7 mouse cellular contexts compared by ENCODE assay signal in the genomic region with DNA sequence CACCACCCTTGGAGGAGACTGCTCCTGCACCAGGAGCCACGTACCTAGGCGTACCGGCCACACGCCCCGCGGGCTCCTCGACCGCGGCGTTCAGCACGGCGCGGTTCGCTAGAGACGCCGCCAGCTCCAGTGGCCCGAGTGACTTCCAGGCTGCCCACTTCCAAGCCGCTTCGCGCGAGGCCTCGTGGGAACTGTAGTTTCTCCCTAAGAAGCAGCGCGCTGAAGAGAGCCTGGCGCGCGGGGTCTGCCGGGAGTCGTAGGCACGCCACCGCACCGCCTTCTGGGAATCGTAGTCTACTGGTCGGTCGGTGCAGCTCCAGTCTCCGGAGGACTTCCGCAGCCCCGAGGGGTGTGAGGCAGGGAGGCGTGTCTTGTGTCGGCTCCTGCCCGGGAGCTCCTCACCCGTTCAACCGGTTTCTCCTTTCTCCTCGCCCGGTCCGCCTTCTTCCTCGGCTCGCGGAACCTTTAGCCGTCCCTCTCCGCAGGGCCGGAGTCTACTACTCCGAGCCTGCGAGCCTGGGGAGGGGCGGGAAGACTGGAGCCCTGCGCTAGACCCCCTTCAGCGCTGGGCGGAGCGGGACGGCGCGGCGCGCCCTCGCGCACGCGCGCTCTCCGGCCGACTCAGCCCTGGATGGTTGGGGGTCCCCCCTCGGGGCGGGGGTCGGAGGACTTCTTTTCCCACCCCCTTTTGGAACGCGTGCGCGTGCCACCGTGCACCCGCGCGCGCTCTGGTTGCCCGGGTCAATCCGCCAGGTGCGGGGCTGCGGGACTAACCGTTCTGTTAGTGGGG. TPM values are rescaled to one million over a fixed set of nuclear protein-coding genes. Genes with fewer than 3 reads are reported as not detected.
A peak's percentile ranks its signal among the peaks of the same experiment; 100 is the strongest.
DNase-seq lines count a peak whose midpoint lies in the region; ATAC-seq lines count a peak whose summit lies in the region.

A gene (minus strand): TSS at position 221 of the 790 bp plus-strand sequence.

- ATAC-seq in intestine, embryonic 15.5 days: peak; percentile 97

- H3K9ac ChIP-seq in intestine, embryonic 15.5 days: peak within 1 kb of the TSS; percentile 83

- peaks cover 39% of the 10 kb centered on the region for H3K4me1 ChIP-seq in intestine, embryonic 15.5 days (replicated peaks)
- peaks cover 32% of the 10 kb centered on the region for H3K4me1 ChIP-seq in midbrain, embryonic 10.5 days

- intact Hi-C loops in gastrocnemius, postnatal 36 days (cut with DNase I): loop anchor here (5.0 to 10.0 kb wide), 2 partner anchors 61 to 676 kb away; a partner anchor contains a TSS
- intact Hi-C loops in left cerebral cortex, postnatal 25 days (cut with DNase I): loop anchor here (2.0 to 5.0 kb wide), 2 partner anchors 66 to 214 kb away; no protein-coding TSS in a partner anchor

- peak within 1 kb of the TSS; percentile 93 for H3K4me2 ChIP-seq in intestine, embryonic 15.5 days (replicated peaks)

- under 1% methylated on average over 88 of the region's 88 CpGs for WGBS in intestine, embryonic 15.5 days
- under 1% methylated on average over 88 of the region's 88 CpGs for WGBS in midbrain, embryonic 10.5 days

- H3K9me3 ChIP-seq in intestine, embryonic 15.5 days: no peaks in the 10 kb centered on the region
- H3K9me3 ChIP-seq in midbrain, embryonic 10.5 days (replicated peaks): no peaks in the 10 kb centered on the region

- no peaks in the 10 kb centered on the region for H3K36me3 ChIP-seq in intestine, embryonic 15.5 days
- H3K36me3 ChIP-seq in midbrain, embryonic 10.5 days: no peaks in the 10 kb centered on the region

- H3K27ac ChIP-seq in intestine, embryonic 15.5 days: peak within 1 kb of the TSS; percentile 94
- H3K27ac ChIP-seq in midbrain, embryonic 10.5 days (replicated peaks): peak within 1 kb of the TSS; percentile 89

- DNase-seq in adrenal gland, adult 2 months: peak; percentile 98
- peak; percentile 93 for DNase-seq in embryo, embryonic 11.5 days (ENCODE audit: low read depth, low spot score)
- DNase-seq in gastrocnemius, postnatal 36 days: peak; percentile 93 to 96
- DNase-seq in left cerebral cortex, postnatal 25 days (ENCODE audit: low spot score in 2 of 2): peak; percentile 98 to 99
- peak; percentile 95 for DNase-seq in midbrain, embryonic 10.5 days (ENCODE audit: low spot score)
- peak; percentile 94 for DNase-seq in right cerebral cortex, postnatal 4 days

- peak within 1 kb of the TSS; percentile 87 for H3K4me3 ChIP-seq in intestine, embryonic 15.5 days (replicated peaks)
- peak within 1 kb of the TSS; percentile 83 for H3K4me3 ChIP-seq in midbrain, embryonic 10.5 days

- H3K27me3 ChIP-seq in intestine, embryonic 15.5 days (replicated peaks): no peaks in the 10 kb centered on the region
- H3K27me3 ChIP-seq in midbrain, embryonic 10.5 days (ENCODE audit: low read depth, poor library complexity, severe bottlenecking): peaks cover 24% of the 10 kb centered on the region

RNA-seq across cellular contexts. Expression of the gene that starts here (rescaled TPM):
- total RNA-seq in adrenal gland, adult 2 months (2021): 10 to 100 TPM; 27.1 to 57.8 TPM
- 69.8 and 77.7 TPM in 2 replicates for polyA plus RNA-seq in adrenal gland, adult 2 months (2012; rRNA removed)
- total RNA-seq in gastrocnemius, postnatal 36 days (2021): 1 to 10 TPM; 6.3 to 6.5 TPM
- 26.6 and 27.9 TPM in 2 replicates for polyA plus RNA-seq in intestine, embryonic 15.5 days (2015; fragmentation: Nextera tagmentation; extraction: Ambion mirVana)
- 10 to 100 TPM; 55.0 to 60.7 TPM for total RNA-seq in left cerebral cortex, postnatal 25 days (2021)
- polyA plus RNA-seq in midbrain, embryonic 10.5 days (2016; fragmentation: Nextera tagmentation; extraction: Ambion mirVana): 8.4 and 8.7 TPM in 2 replicates

Comparison
In these comparisons a context has a peak if more than half of its experiments do, and no peak if none do; other contexts are left out.
1. Peak in every context shown above with its lines: DNase-seq, ATAC-seq, H3K4me3 ChIP-seq and H3K27ac ChIP-seq.